Mouse (Mus musculus) forebrain, embryonic 14.5 days (tissue): ENCODE measurements around the gene Gm20388. TPM values are rescaled to one million over a fixed set of nuclear protein-coding genes. Genes with fewer than 3 reads are reported as not detected.

Source experiments
- ATAC-seq: fragments of 200-750 bp; cut with Nextera tagmentation; 2 replicates; pipeline ENCODE4 v1.8.0; 2017; ENCODE audit warnings: mild to moderate bottlenecking, moderate library complexity
- DNase-seq: peaks from one replicate; pipeline ENCODE4 v3.0.0-alpha.2; 2015; ENCODE audit warnings: low spot score
- H3K27ac ChIP-seq: fragments of 300-500 bp; sonication (generic); 2 replicates; pipeline ENCODE4 v1.5.1; 2014; ENCODE audit warnings: low read depth, mild to moderate bottlenecking, control low read depth, low read length, moderate library complexity
- H3K27me3 ChIP-seq: fragments of 300-500 bp; sonication (generic); replicated peaks from 2 replicates; pipeline ENCODE4 v1.6.1; 2014; ENCODE audit warnings: low read length, control low read depth, mixed read lengths; ENCODE audit not compliant: control insufficient read depth, insufficient read depth
- H3K36me3 ChIP-seq: fragments of 300-500 bp; sonication (generic); 2 replicates; pipeline ENCODE4 v1.6.1; 2014; ENCODE audit warnings: low read length, control low read depth; ENCODE audit not compliant: control insufficient read depth, insufficient read depth
- H3K4me1 ChIP-seq: fragments of 300-500 bp; sonication (generic); 2 replicates; pipeline ENCODE4 v1.6.1; 2014; ENCODE audit warnings: antibody characterized with exemption, low read length, control low read depth; ENCODE audit not compliant: control insufficient read depth, insufficient read depth
- H3K4me2 ChIP-seq: fragments of 300-500 bp; sonication (generic); 2 replicates; pipeline ENCODE4 v1.6.1; 2014; ENCODE audit warnings: mild to moderate bottlenecking, control low read depth, low read length
- H3K4me3 ChIP-seq: fragments of 300-500 bp; sonication (generic); 2 replicates; pipeline ENCODE4 v1.5.1; 2014; ENCODE audit warnings: low read depth, low read length, control low read depth
- H3K9ac ChIP-seq: fragments of 300-500 bp; sonication (generic); 2 replicates; pipeline ENCODE4 v1.6.1; 2014; ENCODE audit warnings: mild to moderate bottlenecking, low read length, control low read depth, moderate library complexity
- H3K9me3 ChIP-seq: fragments of 300-500 bp; sonication (generic); replicated peaks from 2 replicates; pipeline ENCODE4 v1.6.1; 2016; ENCODE audit warnings: low read length, control low read depth, mixed read lengths; ENCODE audit not compliant: control insufficient read depth
- WGBS: fragments of 180-500 bp; shearing (Covaris S2); extraction: QIAGEN DNeasy Blood & Tissue Kit; methylation state at CpG from one replicate; pipeline ENCODE4 v1.1.7; 2014; 5-methylcytosine and 5-hydroxymethylcytosine counted together
- polyA plus RNA-seq: library from polyadenylated mRNA; unstranded; fragments of >200 nt; fragmentation: Nextera tagmentation; extraction: Ambion mirVana; gene quantifications from 2 replicates; pipeline ENCODE4 v1.2.1, GENCODE M21; 2014

The Gm20388 gene
- polyA plus RNA-seq, 1 experiment from 2014 or later = 7.4 TPM

- H3K4me3 ChIP-seq = no peak overlapping the region
- DNase-seq = no peak
Observed at GRCm38 (mm10) chr8:123353216-123353615, 3442.6 kb downstream of the Gm20388 start.

GRCm38 (mm10) chr8:123361082-123361739 lies 3450.6 kb downstream of the Gm20388 start:
- H3K36me3 ChIP-seq = peaks cover 54% of the 10 kb centered on the region
- H3K27me3 ChIP-seq = no peaks in the 10 kb centered on the region
- peak; percentile 87 for DNase-seq
- H3K9ac ChIP-seq = peak overlapping the region; percentile 29; the same call in 1 of the 2 replicates
- H3K4me2 ChIP-seq = no peak overlapping the region
- ATAC-seq = peak; percentile 85
- H3K4me3 ChIP-seq = no peak overlapping the region
- peak overlapping the region; percentile 17; the same call in 1 of the 2 replicates for H3K27ac ChIP-seq
- H3K4me1 ChIP-seq = no peaks in the 10 kb centered on the region
- no peaks in the 10 kb centered on the region for H3K9me3 ChIP-seq
- WGBS = 33% methylated on average over 12 of the region's 12 CpGs

More at GRCm38 (mm10) chr8:123353216-123353615, 3442.6 kb downstream of the Gm20388 start:
- Histone ChIP-seq H3K9ac (no peak overlapping the region), H3K36me3 (peaks cover 24% of the 10 kb centered on the region), H3K4me2 (no peak overlapping the region), H3K4me1 (no peaks in the 10 kb centered on the region), H3K27me3 (no peaks in the 10 kb centered on the region), H3K27ac (no peak overlapping the region), H3K9me3 (no peaks in the 10 kb centered on the region)
- 56% methylated on average over 11 of the region's 11 CpGs for WGBS
- ATAC-seq = no peak

DNA sequence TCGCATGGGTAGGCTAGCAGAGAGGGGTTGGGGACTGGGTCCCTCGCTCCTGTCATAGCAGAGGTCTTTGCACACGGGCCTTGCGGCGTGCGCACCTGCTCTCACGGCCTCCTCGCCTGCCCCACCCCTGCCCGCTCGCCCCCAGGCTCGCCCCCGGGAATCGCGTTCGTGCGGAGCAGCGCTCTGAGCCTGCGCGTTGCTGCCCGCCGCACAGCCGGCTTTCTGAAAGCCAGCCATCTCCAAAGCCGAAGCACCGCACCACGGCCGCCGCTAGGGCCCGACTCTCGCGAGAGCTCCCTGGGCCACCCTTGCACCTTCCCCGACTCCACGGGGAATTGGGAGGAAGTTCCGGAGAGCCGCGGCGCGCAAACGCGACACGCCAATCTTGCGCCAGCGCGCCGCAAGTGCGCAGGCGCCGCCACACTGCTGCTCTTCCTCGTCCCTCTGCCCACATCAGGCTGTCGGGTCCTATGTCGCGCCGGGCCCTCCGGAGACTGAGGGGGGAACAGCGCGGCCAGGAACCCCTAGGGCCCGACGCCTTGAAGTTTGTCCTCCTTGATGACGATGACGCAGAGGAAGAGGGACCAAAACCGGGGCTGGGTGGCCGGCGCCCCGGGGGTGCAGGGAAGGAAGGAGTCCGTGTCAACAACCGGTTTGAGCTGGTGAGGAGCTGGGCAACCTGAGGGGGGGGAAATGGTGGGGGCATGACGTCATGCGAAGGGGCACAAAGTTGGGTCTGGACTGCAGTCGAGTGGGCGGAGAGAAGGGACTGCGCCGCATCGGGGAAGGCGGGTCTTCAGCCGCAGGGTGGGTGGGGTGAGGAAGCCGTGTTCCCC lies 3463.0 kb downstream of the Gm20388 start, which contains the start of gene Tcf25:
Gene Tcf25 (plus strand): TSS at position 351 of the 836 bp plus-strand sequence.
- Histone ChIP-seq H3K4me1 (peaks cover 6% of the 10 kb centered on the region; the same call in 1 of the 2 replicates), H3K27me3 (no peaks in the 10 kb centered on the region), H3K4me2 (peak within 1 kb of the TSS; percentile 66), H3K36me3 (peaks cover 13% of the 10 kb centered on the region), H3K4me3 (peak within 1 kb of the TSS; percentile 79), H3K9me3 (no peaks in the 10 kb centered on the region), H3K27ac (peak within 1 kb of the TSS; percentile 92), H3K9ac (peak within 1 kb of the TSS; percentile 81)
- DNase-seq = peak; percentile 98
- peak; percentile 96 for ATAC-seq
- WGBS = under 1% methylated on average over 72 of the region's 75 CpGs

GRCm38 (mm10) chr8:123374239-123374578 lies 3463.6 kb downstream of the Gm20388 start:
- Histone ChIP-seq H3K36me3 (peaks cover 8% of the 10 kb centered on the region), H3K27ac (peak overlapping the region; percentile 92), H3K4me1 (peaks cover 6% of the 10 kb centered on the region; the same call in 1 of the 2 replicates), H3K9ac (peak overlapping the region; percentile 81), H3K4me3 (peak overlapping the region; percentile 79), H3K4me2 (peak overlapping the region; percentile 66), H3K9me3 (no peaks in the 10 kb centered on the region), H3K27me3 (no peaks in the 10 kb centered on the region)
- ATAC-seq = peak; percentile 73
- under 1% methylated on average over 20 of the region's 20 CpGs for WGBS
- peak; percentile 91 for DNase-seq

GRCm38 (mm10) chr8:123375701-123376100 lies 3465.1 kb downstream of the Gm20388 start:
- Histone ChIP-seq H3K9me3 (no peaks in the 10 kb centered on the region), H3K4me2 (no peak overlapping the region), H3K9ac (peak overlapping the region; percentile 6; the same call in 1 of the 2 replicates), H3K27ac (no peak overlapping the region), H3K36me3 (0 out of 2 replicates have a peak, but pooled peaks cover 3% of the 10 kb centered on the region), H3K4me1 (peaks cover 6% of the 10 kb centered on the region; the same call in 1 of the 2 replicates), H3K27me3 (no peaks in the 10 kb centered on the region), H3K4me3 (no peak overlapping the region)
- ATAC-seq (no peak), DNase-seq (no peak)
- WGBS = 92% methylated on average over 10 of the region's 10 CpGs

DNA sequence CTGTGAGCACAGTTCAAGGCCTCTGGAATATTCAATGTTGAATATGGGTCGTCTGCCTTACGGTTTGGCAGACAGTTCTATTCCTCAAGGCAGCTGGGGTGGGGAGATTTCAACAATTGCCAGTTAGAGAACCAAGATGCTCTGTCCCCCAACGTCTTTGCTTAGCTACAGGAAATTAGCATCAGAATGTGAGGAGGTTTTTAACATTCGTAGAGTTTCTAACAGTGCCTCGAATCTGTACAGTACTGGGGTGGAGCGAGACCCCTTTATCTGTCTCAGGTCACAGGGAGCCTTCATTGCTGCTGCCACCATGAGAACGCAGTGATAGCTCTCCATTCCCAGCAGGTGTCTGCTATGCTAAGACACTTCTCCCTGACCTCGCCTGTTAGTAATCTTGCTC lies 3465.5 kb downstream of the Gm20388 start:
- Histone ChIP-seq H3K36me3 (peaks cover 3% of the 10 kb centered on the region; the same call in 1 of the 2 replicates), H3K4me2 (no peak overlapping the region), H3K9me3 (no peaks in the 10 kb centered on the region), H3K4me3 (no peak overlapping the region), H3K27me3 (no peaks in the 10 kb centered on the region), H3K4me1 (peaks cover 6% of the 10 kb centered on the region; the same call in 1 of the 2 replicates), H3K9ac (peak overlapping the region; percentile 6; the same call in 1 of the 2 replicates), H3K27ac (no peak overlapping the region)
- ATAC-seq (no peak), DNase-seq (no peak)
- 62% methylated on average over 8 of the region's 8 CpGs for WGBS

DNA sequence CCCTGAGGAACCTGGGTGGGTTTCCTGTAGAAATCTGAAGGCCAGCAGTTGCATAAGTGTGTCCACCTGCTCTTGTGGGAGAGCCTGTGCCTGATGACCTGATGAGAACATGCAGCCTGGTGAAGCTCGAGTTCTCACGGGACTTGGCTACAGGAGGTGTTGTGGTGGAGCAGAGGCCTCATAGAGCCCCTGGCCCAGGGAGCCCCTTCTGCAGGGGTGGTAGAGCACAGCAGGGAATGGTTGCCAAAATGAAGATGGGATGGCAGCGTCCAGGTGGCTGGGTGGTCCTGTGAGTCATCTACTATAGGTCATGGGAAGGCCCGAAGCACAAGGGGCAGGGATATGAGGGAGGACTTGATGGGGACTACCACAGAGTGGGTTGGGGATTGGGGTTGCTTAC lies 3471.1 kb downstream of the Gm20388 start:
- DNase-seq (no peak), ATAC-seq (no peak)
- Histone ChIP-seq H3K9me3 (no peaks in the 10 kb centered on the region), H3K9ac (no peak overlapping the region), H3K27me3 (no peaks in the 10 kb centered on the region), H3K4me3 (no peak overlapping the region), H3K27ac (no peak overlapping the region), H3K4me2 (no peak overlapping the region), H3K4me1 (no peaks in the 10 kb centered on the region), H3K36me3 (peaks cover 55% of the 10 kb centered on the region)
- WGBS = 89% methylated on average over 4 of the region's 4 CpGs

DNA sequence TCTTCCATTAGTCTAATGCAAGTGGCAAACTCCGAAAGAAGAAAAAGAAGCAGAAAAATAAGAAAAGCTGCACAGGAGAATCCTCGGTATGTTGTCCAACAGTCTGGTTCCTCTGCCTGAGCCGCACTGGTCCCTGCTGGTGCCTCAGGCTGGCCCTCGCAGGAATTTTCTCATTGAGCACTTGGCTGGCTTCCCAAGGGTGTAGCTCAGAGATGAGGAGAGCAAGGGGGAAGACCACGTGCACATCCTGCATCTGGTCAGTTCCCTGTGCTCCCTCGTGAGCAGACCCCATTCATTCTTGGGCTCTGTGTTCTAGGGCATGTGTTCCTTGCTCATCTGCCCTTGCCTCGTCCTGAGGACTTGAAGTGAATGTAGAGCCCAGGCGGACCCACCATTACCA lies 3471.9 kb downstream of the Gm20388 start:
- no peak for ATAC-seq
- H3K9ac ChIP-seq = no peak overlapping the region
- no peak overlapping the region for H3K4me2 ChIP-seq
- H3K9me3 ChIP-seq = no peaks in the 10 kb centered on the region
- no peaks in the 10 kb centered on the region for H3K4me1 ChIP-seq
- 89% methylated on average over 8 of the region's 8 CpGs for WGBS
- H3K27me3 ChIP-seq = no peaks in the 10 kb centered on the region
- H3K4me3 ChIP-seq = no peak overlapping the region
- no peak for DNase-seq
- H3K36me3 ChIP-seq = peaks cover 63% of the 10 kb centered on the region
- no peak overlapping the region for H3K27ac ChIP-seq
